Mouse (Mus musculus): Measurements from ENCODE around the gene Srbd1. TPM values are rescaled to one million over a fixed set of nuclear protein-coding genes. Genes with fewer than 3 reads are reported as not detected.

The Srbd1 gene
- polyA plus RNA-seq, 1 experiment from 2014 or later = 17.7 TPM

DNA sequence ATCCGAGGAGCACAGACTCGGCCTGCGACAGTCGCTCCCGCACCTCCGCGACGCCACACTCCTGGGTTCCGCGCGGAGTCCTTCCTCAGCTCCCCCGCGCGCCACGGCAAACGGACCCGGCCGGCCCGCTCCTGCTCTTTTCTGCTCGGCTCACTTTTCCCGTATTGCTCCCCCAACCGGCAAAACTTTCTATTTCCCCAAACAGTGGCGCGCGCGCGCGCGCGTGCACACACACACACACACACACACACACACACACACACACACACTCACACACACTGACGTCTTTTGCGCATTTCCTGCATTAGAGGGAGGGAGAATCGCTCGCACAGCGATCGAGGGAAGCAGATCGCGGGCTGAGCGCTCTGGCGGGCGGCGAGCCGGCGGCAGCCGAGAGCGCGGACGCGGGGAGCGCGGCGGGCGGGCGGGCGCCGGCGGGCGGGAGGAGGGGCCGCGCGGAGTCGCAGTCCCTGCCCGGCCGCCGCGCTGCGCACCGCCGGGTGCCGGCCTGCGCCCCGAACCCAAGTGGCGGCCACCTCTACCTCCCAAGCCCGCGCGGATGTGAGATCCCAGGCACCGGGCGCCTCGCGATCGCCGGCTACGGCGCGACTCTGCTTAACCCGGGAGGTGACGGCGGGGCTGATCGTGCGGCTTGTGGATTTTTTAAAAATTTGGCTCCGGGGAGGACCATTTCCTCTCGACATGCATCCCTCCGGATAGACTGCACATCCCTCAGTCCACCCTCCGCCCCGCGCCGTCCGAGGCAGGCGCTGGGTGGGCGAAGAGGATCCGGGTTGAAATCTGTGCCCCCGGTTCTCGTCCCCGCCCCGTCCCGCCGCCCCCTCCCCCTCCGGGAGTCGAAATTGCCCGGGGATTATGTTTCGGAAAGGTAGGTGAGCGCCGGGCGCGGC is 22.6 kb upstream of the Srbd1 start, which contains the start of gene Prkce:
Prkce (plus strand) TSS at position 466 of the 911 bp plus-strand sequence.
- WGBS = under 1% methylated on average over 97 of the region's 115 CpGs
- peaks cover 45% of the 10 kb centered on the region for H3K4me1 ChIP-seq (replicated peaks)

DNA sequence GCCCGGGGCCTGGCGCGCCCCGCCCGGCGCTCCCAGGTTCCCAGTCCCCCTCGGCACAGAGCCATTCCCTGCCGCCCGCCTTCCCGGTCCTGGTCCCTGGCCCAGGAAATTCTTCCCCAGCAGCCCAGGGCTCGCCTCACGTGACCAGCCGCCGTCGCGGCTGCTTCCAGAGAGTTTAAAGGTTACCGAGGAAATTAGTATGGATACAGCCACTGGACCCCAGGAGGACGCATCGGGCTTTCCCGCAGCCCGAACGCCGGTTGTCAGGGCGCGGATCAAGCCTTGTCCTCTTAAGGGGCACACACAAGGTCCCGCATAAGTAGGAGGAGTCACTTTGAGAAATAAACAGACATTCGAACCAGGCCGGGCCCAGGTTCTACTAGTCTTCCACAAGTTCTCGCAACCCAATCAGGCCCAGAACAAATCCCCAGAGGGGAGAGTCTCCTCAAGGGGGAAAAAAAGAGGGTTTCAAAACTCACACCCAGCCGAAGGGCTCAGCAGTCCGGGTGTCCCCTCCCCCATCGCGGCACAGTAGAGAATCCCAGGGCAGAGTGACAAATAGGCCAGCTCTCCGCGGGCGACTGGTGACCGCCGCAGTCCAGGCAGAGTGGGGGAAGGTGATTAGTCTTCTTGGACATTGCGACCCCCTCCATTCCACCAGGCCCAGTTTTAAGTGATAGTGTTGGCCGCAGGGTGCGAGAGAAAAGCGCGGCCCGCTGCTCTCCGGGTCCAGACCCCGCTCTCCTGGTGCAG is 21.8 kb upstream of the Srbd1 start:
- Histone ChIP-seq H3K4me1 (replicated peaks) (peaks cover 45% of the 10 kb centered on the region), H3K27ac (peak overlapping the region; percentile 82), H3K36me3 (no peaks in the 10 kb centered on the region), H3K27me3 (peaks cover 35% of the 10 kb centered on the region), H3K4me3 (replicated peaks) (peak overlapping the region; percentile 72), H3K4me2 (replicated peaks) (peak overlapping the region; percentile 91), H3K9me3 (no peaks in the 10 kb centered on the region), H3K9ac (replicated peaks) (peak overlapping the region; percentile 83)
- ATAC-seq = peak; percentile 70
- WGBS = under 1% methylated on average over 46 of the region's 46 CpGs

More for the DNA sequence above, 22.6 kb upstream of the Srbd1 start, which contains the start of gene Prkce:
- H3K4me2 ChIP-seq (replicated peaks) = peak within 1 kb of the TSS; percentile 91
- peak within 1 kb of the TSS; percentile 82 for H3K27ac ChIP-seq
- peak within 1 kb of the TSS; percentile 83 for H3K9ac ChIP-seq (replicated peaks)
- H3K9me3 ChIP-seq = no peaks in the 10 kb centered on the region
- peak within 1 kb of the TSS; percentile 72 for H3K4me3 ChIP-seq (replicated peaks)
- no peaks in the 10 kb centered on the region for H3K36me3 ChIP-seq
- ATAC-seq = peak; percentile 83
- peaks cover 35% of the 10 kb centered on the region for H3K27me3 ChIP-seq

DNA sequence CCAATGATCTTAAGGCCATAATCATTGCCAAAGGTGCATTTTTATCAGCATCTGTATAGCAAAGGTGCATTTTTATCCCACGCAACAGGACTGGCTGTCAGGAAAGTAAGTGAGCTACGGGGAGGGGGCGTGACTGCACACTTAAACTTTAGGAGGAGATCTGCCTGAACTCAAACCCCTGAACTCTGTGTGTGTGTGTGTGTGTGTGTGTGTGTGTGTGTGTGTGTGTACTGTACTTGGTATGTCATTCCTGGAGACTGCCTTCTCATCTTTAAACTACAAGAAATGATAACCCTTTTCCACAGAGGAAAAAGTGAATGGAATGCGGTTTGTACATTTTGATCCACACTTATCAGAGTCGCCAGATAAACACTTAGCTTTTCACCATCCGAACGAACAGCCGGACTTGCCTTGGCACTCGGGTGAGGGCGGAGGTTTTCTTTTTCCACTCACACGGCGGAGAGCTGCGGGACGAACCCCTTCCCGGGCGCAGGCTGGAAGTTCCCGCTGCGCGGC is 21.1 kb upstream of the Srbd1 start:
- no peaks in the 10 kb centered on the region for H3K36me3 ChIP-seq
- peak overlapping the region; percentile 82 for H3K27ac ChIP-seq
- no peaks in the 10 kb centered on the region for H3K9me3 ChIP-seq
- peak overlapping the region; percentile 91 for H3K4me2 ChIP-seq (replicated peaks)
- H3K4me1 ChIP-seq (replicated peaks) = peaks cover 44% of the 10 kb centered on the region
- H3K9ac ChIP-seq (replicated peaks) = peak overlapping the region; percentile 83
- ATAC-seq = no peak
- H3K4me3 ChIP-seq (replicated peaks) = peak overlapping the region; percentile 72
- peaks cover 34% of the 10 kb centered on the region for H3K27me3 ChIP-seq
- WGBS = 1% methylated on average over 19 of the region's 19 CpGs

DNA sequence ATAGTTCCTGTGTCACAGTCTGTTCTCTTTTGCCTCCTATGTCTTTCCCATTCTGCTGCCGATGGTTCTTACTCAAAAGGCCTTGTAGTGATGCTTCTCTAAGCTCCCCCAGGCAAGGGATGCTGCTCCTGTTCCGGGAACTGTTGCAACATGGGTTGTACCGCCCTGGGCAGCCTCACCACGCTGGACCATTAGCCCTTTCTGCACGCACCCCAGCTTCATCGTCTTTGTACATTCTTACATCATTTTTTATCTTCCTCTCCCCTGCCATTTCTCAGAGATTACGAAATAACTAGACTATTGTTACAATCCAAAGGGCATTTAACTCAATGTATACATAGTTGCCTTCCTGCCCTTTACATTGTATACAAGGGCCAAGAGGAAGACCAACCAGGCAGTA is 19.4 kb upstream of the Srbd1 start:
- H3K4me1 ChIP-seq (replicated peaks) = peaks cover 27% of the 10 kb centered on the region
- peaks cover 22% of the 10 kb centered on the region for H3K27me3 ChIP-seq
- H3K9me3 ChIP-seq = no peaks in the 10 kb centered on the region
- no peaks in the 10 kb centered on the region for H3K36me3 ChIP-seq
- 90% methylated on average over 7 of the region's 7 CpGs for WGBS
- H3K4me2 ChIP-seq (replicated peaks) = no peak overlapping the region
- H3K9ac ChIP-seq (replicated peaks) = no peak overlapping the region
- no peak overlapping the region for H3K27ac ChIP-seq
- no peak overlapping the region for H3K4me3 ChIP-seq (replicated peaks)
- ATAC-seq = no peak

DNA sequence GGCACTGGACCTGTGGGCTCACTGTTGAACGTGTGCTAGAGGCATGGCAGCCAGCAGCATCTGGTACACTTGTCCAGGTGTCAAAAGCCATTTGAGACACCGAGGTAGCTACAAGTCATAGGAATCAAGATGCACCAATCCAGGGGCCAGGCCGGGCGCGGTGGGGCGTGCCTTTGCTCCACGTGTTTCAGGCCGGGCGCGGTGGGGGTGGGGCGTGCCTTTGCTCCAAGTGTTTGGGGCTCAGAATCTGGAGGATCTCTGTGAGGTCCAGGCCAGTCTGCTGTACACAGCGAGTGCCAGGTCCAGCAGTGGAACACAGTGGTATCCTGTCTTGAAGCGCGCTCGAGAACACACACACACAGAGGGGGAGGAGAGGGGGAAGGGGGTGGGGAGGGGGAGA is 17.7 kb upstream of the Srbd1 start:
- no peak for ATAC-seq
- H3K9ac ChIP-seq (replicated peaks) = no peak overlapping the region
- no peak overlapping the region for H3K27ac ChIP-seq
- H3K9me3 ChIP-seq = no peaks in the 10 kb centered on the region
- H3K4me2 ChIP-seq (replicated peaks) = no peak overlapping the region
- no peaks in the 10 kb centered on the region for H3K36me3 ChIP-seq
- no peak overlapping the region for H3K4me3 ChIP-seq (replicated peaks)
- peaks cover 14% of the 10 kb centered on the region; the same call in 1 of the 2 replicates for H3K4me1 ChIP-seq (replicated peaks)
- WGBS = 56% methylated on average over 15 of the region's 15 CpGs
- H3K27me3 ChIP-seq = peaks cover 14% of the 10 kb centered on the region

DNA sequence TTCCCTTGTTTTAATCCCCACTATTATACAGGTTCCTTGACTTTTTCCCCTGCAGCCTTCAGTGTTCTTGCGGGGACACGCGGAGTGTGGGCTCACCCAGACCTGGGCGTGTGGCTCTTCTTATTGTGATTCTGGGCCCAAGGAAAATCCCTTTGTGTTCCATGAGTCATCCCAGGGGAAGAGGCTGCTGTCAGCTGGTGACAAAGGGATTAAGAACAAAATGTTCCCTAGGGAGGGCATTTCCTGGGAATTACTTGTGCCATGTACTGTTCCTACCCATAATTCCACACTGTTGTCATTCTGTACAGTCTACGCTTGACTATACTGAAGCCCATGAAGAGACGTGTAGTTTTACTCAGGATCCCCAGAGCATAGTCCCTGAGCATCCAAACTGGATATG is 12.0 kb upstream of the Srbd1 start:
- no peak for ATAC-seq

DNA sequence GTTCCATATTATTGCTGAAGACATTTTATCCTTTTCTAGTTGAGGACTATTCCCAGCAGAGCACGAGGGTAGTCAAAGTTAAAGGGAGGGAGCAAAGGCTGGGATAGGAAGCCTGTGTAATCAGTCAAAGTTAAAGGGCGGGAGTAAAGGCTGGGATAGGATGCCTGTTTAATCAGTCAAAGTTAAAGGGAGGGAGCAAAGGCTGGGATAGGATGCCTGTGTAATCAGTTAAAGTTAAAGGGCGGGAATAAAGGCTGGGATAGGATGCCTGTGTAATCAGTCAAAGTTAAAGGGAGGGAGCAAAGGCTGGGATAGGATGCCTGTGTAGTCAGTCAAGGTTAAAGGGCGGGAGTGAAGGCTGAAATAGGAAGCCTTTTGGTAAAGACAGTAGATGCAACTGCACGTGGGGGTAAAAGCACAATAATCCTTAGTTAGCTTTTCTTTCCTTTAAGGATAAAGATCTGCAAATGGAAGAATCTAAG is 5.9 kb upstream of the Srbd1 start:
- Histone ChIP-seq H3K4me3 (replicated peaks) (no peak overlapping the region), H3K4me1 (replicated peaks) (no peaks in the 10 kb centered on the region), H3K9ac (replicated peaks) (no peak overlapping the region), H3K27ac (no peak overlapping the region), H3K36me3 (no peaks in the 10 kb centered on the region), H3K4me2 (replicated peaks) (no peak overlapping the region), H3K27me3 (no peaks in the 10 kb centered on the region), H3K9me3 (no peaks in the 10 kb centered on the region; the same call in 1 of the 2 replicates)
- WGBS = 11% methylated on average over 5 of the region's 5 CpGs
- peak; percentile 98 for ATAC-seq

More for the DNA sequence above, 12.0 kb upstream of the Srbd1 start:
- no peak overlapping the region for H3K4me3 ChIP-seq (replicated peaks)
- H3K9ac ChIP-seq (replicated peaks) = no peak overlapping the region
- no peak overlapping the region for H3K27ac ChIP-seq
- no peaks in the 10 kb centered on the region for H3K4me1 ChIP-seq (replicated peaks)
- H3K27me3 ChIP-seq = no peaks in the 10 kb centered on the region
- H3K4me2 ChIP-seq (replicated peaks) = no peak overlapping the region
- 66% methylated on average over 6 of the region's 6 CpGs for WGBS
- H3K36me3 ChIP-seq = no peaks in the 10 kb centered on the region
- H3K9me3 ChIP-seq = no peaks in the 10 kb centered on the region; the same call in 1 of the 2 replicates

DNA sequence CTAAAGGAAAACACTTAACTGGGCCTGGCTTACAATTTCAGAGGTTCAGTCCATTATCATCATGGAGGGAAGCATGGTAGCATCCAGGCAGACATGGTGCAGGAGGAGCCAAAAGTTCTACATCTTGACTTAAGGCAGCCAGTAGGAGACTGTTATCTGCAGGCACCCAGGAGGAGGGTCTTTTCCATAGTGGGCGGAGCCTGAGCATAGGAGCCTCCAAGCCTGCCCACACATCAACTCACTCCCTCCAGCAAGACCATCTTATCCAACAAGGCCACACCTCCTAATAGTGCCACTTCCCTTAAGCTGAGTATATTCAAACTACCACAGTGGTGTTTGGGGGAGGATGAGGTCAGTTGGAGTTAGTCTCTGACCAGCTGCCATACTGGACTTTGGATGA is 4.8 kb upstream of the Srbd1 start:
- no peak for ATAC-seq
- Histone ChIP-seq H3K4me1 (replicated peaks) (peaks cover 5% of the 10 kb centered on the region; the same call in 1 of the 2 replicates), H3K9me3 (no peaks in the 10 kb centered on the region; the same call in 1 of the 2 replicates), H3K4me3 (replicated peaks) (no peak overlapping the region), H3K9ac (replicated peaks) (no peak overlapping the region), H3K27me3 (no peaks in the 10 kb centered on the region), H3K4me2 (replicated peaks) (no peak overlapping the region), H3K36me3 (no peaks in the 10 kb centered on the region), H3K27ac (no peak overlapping the region)
- whole genome bisulfite sequencing = 96% methylated on average over 1 of the region's 1 CpGs

DNA sequence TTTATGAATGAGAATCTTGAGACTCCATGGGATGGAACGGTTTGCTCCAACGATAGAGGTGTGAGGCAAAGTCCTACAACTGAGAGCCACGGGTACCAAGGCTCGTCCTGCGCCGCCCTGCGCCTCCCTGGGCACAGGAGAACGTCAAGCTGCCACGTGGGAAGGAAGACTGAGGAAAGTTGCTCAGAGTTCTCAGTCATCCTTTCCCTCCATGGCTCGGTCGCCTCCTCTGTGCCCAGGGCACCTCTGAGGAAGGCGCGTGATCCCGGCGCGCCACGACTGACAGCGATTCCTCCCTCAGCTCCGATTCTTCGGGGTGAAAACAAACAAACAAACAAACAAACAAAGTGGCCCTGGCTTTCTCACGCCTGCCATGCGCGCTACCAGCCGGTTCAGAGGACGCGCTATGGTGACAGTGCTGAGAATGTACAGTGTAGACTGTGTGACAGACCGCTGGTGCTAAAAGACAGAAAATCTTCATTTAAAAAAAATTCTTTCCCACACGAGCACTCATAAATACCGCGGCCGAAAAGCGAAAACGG is 367 bp downstream of the Srbd1 start:
- H3K36me3 ChIP-seq = peaks cover 8% of the 10 kb centered on the region; the same call in 1 of the 2 replicates
- H3K27ac ChIP-seq = peak overlapping the region; percentile 51; the same call in 1 of the 2 replicates
- peak overlapping the region; percentile 99 for H3K4me2 ChIP-seq (replicated peaks)
- WGBS = under 1% methylated on average over 33 of the region's 33 CpGs
- ATAC-seq = peak; percentile 91
- peak overlapping the region; percentile 81 for H3K9ac ChIP-seq (replicated peaks)
- H3K27me3 ChIP-seq = no peaks in the 10 kb centered on the region
- peak overlapping the region; percentile 84 for H3K4me3 ChIP-seq (replicated peaks)
- H3K9me3 ChIP-seq = no peaks in the 10 kb centered on the region
- peaks cover 15% of the 10 kb centered on the region for H3K4me1 ChIP-seq (replicated peaks)

DNA sequence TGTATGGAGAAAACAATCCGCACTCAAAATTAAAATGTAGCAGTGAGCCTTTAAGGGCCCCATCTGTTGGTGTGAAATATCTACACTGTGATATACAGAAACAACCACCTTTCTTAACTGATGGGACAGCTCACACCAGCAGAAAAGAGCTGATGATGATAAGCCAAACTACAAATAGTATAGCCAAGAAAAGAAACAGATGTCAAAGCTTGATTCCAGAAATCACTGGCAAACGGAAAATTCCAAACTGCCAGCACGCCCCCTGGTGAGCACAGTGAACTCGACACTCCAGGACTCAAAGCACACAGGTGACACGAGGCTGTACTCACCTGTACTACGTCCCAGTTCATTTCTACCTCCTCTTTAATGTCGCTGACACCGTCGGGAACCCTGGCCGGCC is 9.1 kb downstream of the Srbd1 start:
- H3K27me3 ChIP-seq = no peaks in the 10 kb centered on the region
- no peak overlapping the region for H3K4me3 ChIP-seq (replicated peaks)
- no peak for ATAC-seq
- H3K36me3 ChIP-seq = peaks cover 53% of the 10 kb centered on the region
- H3K9ac ChIP-seq (replicated peaks) = no peak overlapping the region
- no peak overlapping the region for H3K4me2 ChIP-seq (replicated peaks)
- H3K4me1 ChIP-seq (replicated peaks) = no peaks in the 10 kb centered on the region
- H3K9me3 ChIP-seq = no peaks in the 10 kb centered on the region
- WGBS = 86% methylated on average over 10 of the region's 10 CpGs
- no peak overlapping the region for H3K27ac ChIP-seq

DNA sequence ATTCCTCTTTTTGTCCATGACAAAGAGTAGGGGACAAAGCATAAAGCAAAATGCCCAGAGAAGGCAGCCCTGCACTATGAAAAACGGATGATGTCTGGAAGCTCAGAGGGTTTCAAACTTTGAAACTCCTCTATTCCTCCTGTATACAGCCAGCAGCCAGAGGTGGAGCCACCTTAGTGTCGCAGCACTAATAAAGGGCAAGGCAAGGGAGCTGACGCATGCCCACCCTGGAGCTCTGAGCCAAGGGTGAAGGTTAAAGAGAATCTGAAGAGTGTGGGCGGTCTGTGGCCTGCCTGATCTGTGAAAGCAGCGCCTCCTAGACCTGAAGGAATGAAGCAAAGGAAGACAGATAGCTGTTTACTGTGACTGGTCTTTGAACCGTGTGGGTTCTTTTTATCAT is 10.5 kb downstream of the Srbd1 start:
- Histone ChIP-seq H3K4me1 (replicated peaks) (no peaks in the 10 kb centered on the region), H3K36me3 (peaks cover 55% of the 10 kb centered on the region), H3K9ac (replicated peaks) (no peak overlapping the region), H3K27ac (no peak overlapping the region), H3K4me2 (replicated peaks) (no peak overlapping the region), H3K4me3 (replicated peaks) (no peak overlapping the region), H3K9me3 (no peaks in the 10 kb centered on the region), H3K27me3 (no peaks in the 10 kb centered on the region)
- ATAC-seq = no peak
- 80% methylated on average over 6 of the region's 6 CpGs for WGBS
